28 mouse cellular contexts compared by ENCODE assay signal in genomic region chr7:127901772-127902171, GRCm38 (mm10). TPM values are rescaled to one million over a fixed set of nuclear protein-coding genes. Genes with fewer than 3 reads are reported as not detected.
DNase-seq lines count a peak whose midpoint lies in the region; ATAC-seq and TF ChIP-seq lines count a peak whose summit lies in the region.
"Had no signal": no experiment of that assay in that cellular context is flagged by ENCODE, and none has a peak within 500 bp of the region (broad histone marks: within the 10 kb centered on the region; RNA-seq: fewer than 3 reads in every experiment).

No protein-coding gene starts in this region.

- H3K9me3 ChIP-seq in liver, embryonic 12.5 days (replicated peaks) = no peaks in the 10 kb centered on the region
- H3K9me3 ChIP-seq in liver, embryonic 13.5 days (replicated peaks) = no peaks in the 10 kb centered on the region
- H3K9me3 ChIP-seq in liver, postnatal 0 days (ENCODE audit: low read length) = no peaks in the 10 kb centered on the region
- no peaks in the 10 kb centered on the region for H3K9me3 ChIP-seq in liver, embryonic 14.5 days (ENCODE audit: control insufficient read depth, low read length)
- no peaks in the 10 kb centered on the region for H3K9me3 ChIP-seq in liver, embryonic 11.5 days (ENCODE audit: control insufficient read depth, low read length)
- H3K9me3 ChIP-seq in MEL (replicated peaks; ENCODE audit: insufficient read depth, low read length) = no peaks in the 10 kb centered on the region
- H3K9me3 ChIP-seq: G1E had no signal

- peaks cover 21% of the 10 kb centered on the region for H3K36me3 ChIP-seq in liver, embryonic 12.5 days
- H3K36me3 ChIP-seq in liver, embryonic 13.5 days = peaks cover 19% of the 10 kb centered on the region
- H3K36me3 ChIP-seq in liver, postnatal 0 days (replicated peaks; ENCODE audit: insufficient read depth, low read length) = peaks cover 15% of the 10 kb centered on the region
- H3K36me3 ChIP-seq in liver, embryonic 14.5 days (replicated peaks; ENCODE audit: control insufficient read depth, insufficient read depth, low read depth) = peaks cover 15% of the 10 kb centered on the region
- H3K36me3 ChIP-seq in liver, embryonic 11.5 days (ENCODE audit: control insufficient read depth, insufficient read depth, low read length) = peaks cover 14% of the 10 kb centered on the region
- H3K36me3 ChIP-seq in MEL (ENCODE audit: control insufficient read depth in 1 of 2, insufficient read depth in 2 of 2, low read length in 2 of 2) = peaks cover 0 to 27% of the 10 kb centered on the region in 2 experiments; a peak in 2 of 4 replicates

- H3K27ac ChIP-seq in liver, embryonic 12.5 days = peak overlapping the region; percentile 64; the same call in 1 of the 2 replicates
- H3K27ac ChIP-seq in liver, embryonic 13.5 days = peak overlapping the region; percentile 1; the same call in 1 of the 2 replicates
- no peak overlapping the region for H3K27ac ChIP-seq in liver, postnatal 0 days (ENCODE audit: low read depth)
- H3K27ac ChIP-seq in liver, embryonic 14.5 days = no peak overlapping the region
- no peak overlapping the region for H3K27ac ChIP-seq in liver, embryonic 11.5 days (ENCODE audit: low read depth, low read length)
- no peak overlapping the region for H3K27ac ChIP-seq in MEL (ENCODE audit: control insufficient read depth, low read depth, low read length)

- DNase-seq in liver (no peak), MEL (ENCODE audit: low read depth, low spot score) (no peak)
- no peak for DNase-seq in liver, embryonic 13.5 days
- DNase-seq in liver, postnatal 0 days = no peak
- no peak for DNase-seq in liver, embryonic 14.5 days (ENCODE audit: low read depth in 3 of 3, low spot score in 3 of 3)
- DNase-seq in liver, embryonic 11.5 days (ENCODE audit: low spot score) = no peak
- no peak for DNase-seq in cerebellum, adult 8-10 months
- DNase-seq: adrenal gland, adult 2 months; adrenal gland, adult 8-10 months; adrenal gland, postnatal 10 days; adrenal gland, postnatal 14 days; adrenal gland, postnatal 25 days; adrenal gland, postnatal 36 days; B cell, adult 2 months; cerebellum, adult 11 months; cerebellum, adult 11-12 months; cerebellum, adult 18-20 months had no signal

- 35% methylated on average over 2 of the region's 2 CpGs for WGBS in liver, embryonic 12.5 days (ENCODE audit: insufficient replicate concordance)
- 29% methylated on average over 2 of the region's 2 CpGs for WGBS in liver, embryonic 13.5 days (ENCODE audit: insufficient replicate concordance)
- 55% methylated on average over 2 of the region's 2 CpGs for whole genome bisulfite sequencing in liver, postnatal 0 days (ENCODE audit: insufficient replicate concordance)
- WGBS in liver, embryonic 14.5 days (ENCODE audit: insufficient replicate concordance) = 33% methylated on average over 2 of the region's 2 CpGs
- 49% methylated on average over 2 of the region's 2 CpGs for WGBS in liver, embryonic 11.5 days

- no peaks in the 10 kb centered on the region for H3K27me3 ChIP-seq in liver, embryonic 12.5 days (replicated peaks)
- H3K27me3 ChIP-seq in liver, embryonic 13.5 days = no peaks in the 10 kb centered on the region
- H3K27me3 ChIP-seq in liver, postnatal 0 days (ENCODE audit: insufficient read depth, low read length) = no peaks in the 10 kb centered on the region
- H3K27me3 ChIP-seq in liver, embryonic 14.5 days (ENCODE audit: control insufficient read depth, insufficient read depth, low read length) = no peaks in the 10 kb centered on the region
- H3K27me3 ChIP-seq in liver, embryonic 11.5 days (replicated peaks; ENCODE audit: control insufficient read depth, insufficient read depth, low read length) = no peaks in the 10 kb centered on the region
- H3K27me3 ChIP-seq in MEL (ENCODE audit: control insufficient read depth in 1 of 2, insufficient read depth in 2 of 2, low read length in 2 of 2) = no peaks in the 10 kb centered on the region
- H3K27me3 ChIP-seq: CH12.LX, Patski had no signal

- no peak for ATAC-seq in liver, embryonic 12.5 days
- ATAC-seq in liver, embryonic 13.5 days (ENCODE audit: low read depth) = no peak
- no peak for ATAC-seq in liver, postnatal 0 days
- ATAC-seq in liver, embryonic 14.5 days (ENCODE audit: insufficient read depth) = no peak
- ATAC-seq in liver, embryonic 11.5 days (replicated peaks; ENCODE audit: low FRiP score) = no peak
- ATAC-seq: activated CD4-positive, CD25-positive, alpha-beta regulatory T cell, adult 4 months; CD4-positive, CD25-positive, alpha-beta regulatory T cell, adult 4 months; Patski had no signal

- TF ChIP-seq EP300 in liver, postnatal 0 days (IDR thresholded peaks at IDR 0.05; ENCODE audit: low read depth) = no peak
- TF ChIP-seq EP300 in liver, embryonic 14.5 days (IDR thresholded peaks at IDR 0.05; ENCODE audit: low read depth) = peak; percentile 34; the same call in 1 of the 2 replicates
- TF ChIP-seq EP300 in MEL (IDR thresholded peaks at IDR 0.05; ENCODE audit: low read depth in 1 of 2, low read length in 2 of 2) = peak; percentile 57 to 78

- H3K4me3 ChIP-seq in liver, embryonic 12.5 days = no peak overlapping the region
- no peak overlapping the region for H3K4me3 ChIP-seq in liver, embryonic 13.5 days (replicated peaks)
- H3K4me3 ChIP-seq in liver, postnatal 0 days (ENCODE audit: low read depth, low read length) = no peak overlapping the region
- no peak overlapping the region for H3K4me3 ChIP-seq in liver, embryonic 14.5 days (ENCODE audit: insufficient read depth in 1 of 2, low read depth in 2 of 2, low read length in 2 of 2)
- no peak overlapping the region for H3K4me3 ChIP-seq in liver, embryonic 11.5 days (ENCODE audit: low read depth, low read length)
- no peak overlapping the region for H3K4me3 ChIP-seq in MEL (ENCODE audit: control insufficient read depth in 1 of 2, insufficient read depth in 1 of 2, low read depth in 2 of 2, low read length in 2 of 2)

- H3K9ac ChIP-seq in liver, embryonic 12.5 days = no peak overlapping the region; the same call in 1 of the 2 replicates
- 0 out of 2 replicates have a peak overlapping the region, but pooled peaks have one; percentile 3 for H3K9ac ChIP-seq in liver, embryonic 13.5 days
- H3K9ac ChIP-seq in liver, postnatal 0 days (replicated peaks) = no peak overlapping the region
- H3K9ac ChIP-seq in liver, embryonic 14.5 days (replicated peaks) = no peak overlapping the region
- no peak overlapping the region for H3K9ac ChIP-seq in liver, embryonic 11.5 days (ENCODE audit: low read depth, low read length)
- H3K9ac ChIP-seq in MEL (ENCODE audit: control insufficient read depth, low read depth, low read length, poor library complexity, severe bottlenecking) = no peak overlapping the region

- peaks cover 3% of the 10 kb centered on the region; the same call in 1 of the 2 replicates for H3K79me2 ChIP-seq in MEL (ENCODE audit: control insufficient read depth, insufficient read depth, low read length, poor library complexity)

- no peak for TF ChIP-seq RAD21 in MEL (IDR thresholded peaks at IDR 0.05; ENCODE audit: low read depth, low read length)

- no peak for TF ChIP-seq CTCF in liver, postnatal 0 days (IDR thresholded peaks at IDR 0.05; ENCODE audit: low read depth)
- TF ChIP-seq CTCF in liver, embryonic 14.5 days (IDR thresholded peaks at IDR 0.05; ENCODE audit: low read depth) = no peak
- no peak for TF ChIP-seq CTCF in MEL (IDR thresholded peaks at IDR 0.05 in 2 of 3, conservative IDR thresholded peaks at IDR 0.05 in 1 of 3; ENCODE audit: control insufficient read depth in 1 of 3, insufficient read depth in 1 of 3, low read depth in 2 of 3, low read length in 3 of 3, poor library complexity in 1 of 3, severe bottlenecking in 1 of 3)

- H3K4me1 ChIP-seq in liver, embryonic 12.5 days = peaks cover 68% of the 10 kb centered on the region
- peaks cover 74% of the 10 kb centered on the region for H3K4me1 ChIP-seq in liver, embryonic 13.5 days (replicated peaks)
- H3K4me1 ChIP-seq in liver, postnatal 0 days (ENCODE audit: insufficient read depth) = peaks cover 32% of the 10 kb centered on the region
- H3K4me1 ChIP-seq in liver, embryonic 14.5 days (replicated peaks; ENCODE audit: control insufficient read depth in 2 of 2, insufficient read depth in 2 of 2, low read length in 1 of 2) = peaks cover 27 to 38% of the 10 kb centered on the region in 2 experiments
- peaks cover 29% of the 10 kb centered on the region for H3K4me1 ChIP-seq in liver, embryonic 11.5 days (replicated peaks; ENCODE audit: control insufficient read depth, insufficient read depth, low read length)
- H3K4me1 ChIP-seq in MEL (ENCODE audit: control insufficient read depth in 1 of 2, insufficient read depth in 2 of 2, low read length in 2 of 2) = peaks cover 22 to 39% of the 10 kb centered on the region in 2 experiments

- no peak for TF ChIP-seq POLR2A in MEL (IDR thresholded peaks at IDR 0.05; ENCODE audit: control insufficient read depth in 1 of 2, insufficient read depth in 1 of 2, low read depth in 1 of 2, low read length in 2 of 2, poor library complexity in 1 of 2)

- H3K4me2 ChIP-seq in liver, embryonic 12.5 days = no peak overlapping the region
- H3K4me2 ChIP-seq in liver, embryonic 13.5 days = no peak overlapping the region
- H3K4me2 ChIP-seq in liver, postnatal 0 days (ENCODE audit: low read depth, low read length) = no peak overlapping the region
- H3K4me2 ChIP-seq in liver, embryonic 14.5 days (ENCODE audit: low read depth) = no peak overlapping the region
- H3K4me2 ChIP-seq in liver, embryonic 11.5 days = no peak overlapping the region

RNA-seq across cellular contexts. Expression of gene Bckdk, which starts 2.1 kb away (rescaled TPM):
- 81.3 and 82.2 TPM in 2 replicates for polyA plus RNA-seq in liver, embryonic 12.5 days (2016; fragmentation: Nextera tagmentation; extraction: Ambion mirVana)
- 64.4 and 70.0 TPM in 2 replicates for polyA plus RNA-seq in liver, embryonic 13.5 days (2015; fragmentation: Nextera tagmentation; extraction: Ambion mirVana)
- polyA plus RNA-seq in liver, postnatal 0 days (2015; fragmentation: Nextera tagmentation; extraction: Ambion mirVana) = 30.5 and 32.5 TPM in 2 replicates
- polyA plus RNA-seq in liver, embryonic 14.5 days (2012; rRNA removed) = 28.0 and 29.7 TPM in 2 replicates
- polyA plus RNA-seq in liver, embryonic 14.5 days (2014; fragmentation: Nextera tagmentation; extraction: Ambion mirVana) = 68.3 and 76.0 TPM in 2 replicates
- 126 and 132 TPM in 2 replicates for polyA plus RNA-seq in liver, embryonic 11.5 days (2014; fragmentation: Nextera tagmentation; extraction: Ambion mirVana)
- 32.6 and 35.0 TPM in 2 replicates for total RNA-seq in MEL (2012; rRNA removed)
- polyA plus RNA-seq in MEL (2012; ENCODE audit: insufficient read depth in 1 of 2, insufficient read length in 2 of 2, low read depth in 1 of 2, low replicate concordance in 2 of 2, missing spikeins in 1 of 2) = 100 to 1,000 TPM in 1 of 2 experiments, not detected in 1; 126 TPM

RNA-seq across cellular contexts. Expression of gene Vkorc1, which starts 6.4 kb away (rescaled TPM):
- polyA plus RNA-seq in liver, embryonic 12.5 days (2016; fragmentation: Nextera tagmentation; extraction: Ambion mirVana) = 75.0 and 80.3 TPM in 2 replicates
- polyA plus RNA-seq in liver, embryonic 13.5 days (2015; fragmentation: Nextera tagmentation; extraction: Ambion mirVana) = 86.9 and 89.1 TPM in 2 replicates
- 513 and 556 TPM in 2 replicates for polyA plus RNA-seq in liver, postnatal 0 days (2015; fragmentation: Nextera tagmentation; extraction: Ambion mirVana)
- 74.0 and 104 TPM in 2 replicates for polyA plus RNA-seq in liver, embryonic 14.5 days (2012; rRNA removed)
- polyA plus RNA-seq in liver, embryonic 14.5 days (2014; fragmentation: Nextera tagmentation; extraction: Ambion mirVana) = 107 and 116 TPM in 2 replicates
- polyA plus RNA-seq in liver, embryonic 11.5 days (2014; fragmentation: Nextera tagmentation; extraction: Ambion mirVana) = 108 and 110 TPM in 2 replicates
- 28.7 and 36.2 TPM in 2 replicates for total RNA-seq in MEL (2012; rRNA removed)
- 10 to 100 TPM in 1 of 2 experiments, not detected in 1; 66.4 TPM for polyA plus RNA-seq in MEL (2012; ENCODE audit: insufficient read depth in 1 of 2, insufficient read length in 2 of 2, low read depth in 1 of 2, low replicate concordance in 2 of 2, missing spikeins in 1 of 2)

RNA-seq across cellular contexts. Expression of gene Gm21974, which starts 6.5 kb away (rescaled TPM):
- polyA plus RNA-seq in liver, embryonic 12.5 days (2016; fragmentation: Nextera tagmentation; extraction: Ambion mirVana) = not detected in 2 replicates
- polyA plus RNA-seq in liver, embryonic 13.5 days (2015; fragmentation: Nextera tagmentation; extraction: Ambion mirVana) = not detected in 2 replicates
- polyA plus RNA-seq in liver, postnatal 0 days (2015; fragmentation: Nextera tagmentation; extraction: Ambion mirVana) = not detected in 2 replicates
- polyA plus RNA-seq in liver, embryonic 14.5 days (2012; rRNA removed) = not detected in 2 replicates
- not detected in 2 replicates for polyA plus RNA-seq in liver, embryonic 14.5 days (2014; fragmentation: Nextera tagmentation; extraction: Ambion mirVana)
- 0.08 TPM in 1 of 2 replicates, not detected in the other for polyA plus RNA-seq in liver, embryonic 11.5 days (2014; fragmentation: Nextera tagmentation; extraction: Ambion mirVana)
- not detected in 2 replicates for total RNA-seq in MEL (2012; rRNA removed)
- polyA plus RNA-seq in MEL (2012; ENCODE audit: insufficient read depth in 1 of 2, insufficient read length in 2 of 2, low read depth in 1 of 2, low replicate concordance in 2 of 2, missing spikeins in 1 of 2) = not detected
- total RNA-seq: adrenal gland, adult 18-20 months; adrenal gland, adult 2 months; adrenal gland, postnatal 10 days; adrenal gland, postnatal 14 days; adrenal gland, postnatal 25 days; adrenal gland, postnatal 36 days; adrenal gland, postnatal 4 days; CH12.LX; ES-E14; G1E had no signal
- polyA plus RNA-seq: activated CD4-positive, CD25-positive, alpha-beta regulatory T cell, adult 4 months; adrenal gland, adult 2 months; brain, embryonic 14.5 days; C2C12; CD4-positive, CD25-positive, alpha-beta regulatory T cell, adult 4 months; G1E; Patski had no signal

RNA-seq across cellular contexts. Expression of gene Kat8, which starts 10.5 kb away (rescaled TPM):
- polyA plus RNA-seq in liver, embryonic 12.5 days (2016; fragmentation: Nextera tagmentation; extraction: Ambion mirVana) = 29.5 and 31.0 TPM in 2 replicates
- polyA plus RNA-seq in liver, embryonic 13.5 days (2015; fragmentation: Nextera tagmentation; extraction: Ambion mirVana) = 20.5 and 22.7 TPM in 2 replicates
- polyA plus RNA-seq in liver, postnatal 0 days (2015; fragmentation: Nextera tagmentation; extraction: Ambion mirVana) = 12.5 and 13.2 TPM in 2 replicates
- polyA plus RNA-seq in liver, embryonic 14.5 days (2012; rRNA removed) = 9.6 and 13.7 TPM in 2 replicates
- 15.7 and 17.6 TPM in 2 replicates for polyA plus RNA-seq in liver, embryonic 14.5 days (2014; fragmentation: Nextera tagmentation; extraction: Ambion mirVana)
- polyA plus RNA-seq in liver, embryonic 11.5 days (2014; fragmentation: Nextera tagmentation; extraction: Ambion mirVana) = 44.2 and 47.0 TPM in 2 replicates
- total RNA-seq in MEL (2012; rRNA removed) = 40.3 and 45.8 TPM in 2 replicates
- polyA plus RNA-seq in MEL (2012; ENCODE audit: insufficient read depth in 1 of 2, insufficient read length in 2 of 2, low read depth in 1 of 2, low replicate concordance in 2 of 2, missing spikeins in 1 of 2) = 10 to 100 TPM in 1 of 2 experiments, not detected in 1; 39.5 TPM

RNA-seq across cellular contexts. Expression of gene Prss53, which starts 11.0 kb away (rescaled TPM):
- polyA plus RNA-seq in liver, embryonic 12.5 days (2016; fragmentation: Nextera tagmentation; extraction: Ambion mirVana) = 0.26 and 0.49 TPM in 2 replicates
- polyA plus RNA-seq in liver, embryonic 13.5 days (2015; fragmentation: Nextera tagmentation; extraction: Ambion mirVana) = 0.19 and 0.24 TPM in 2 replicates
- 0.39 and 0.43 TPM in 2 replicates for polyA plus RNA-seq in liver, postnatal 0 days (2015; fragmentation: Nextera tagmentation; extraction: Ambion mirVana)
- polyA plus RNA-seq in liver, embryonic 14.5 days (2012; rRNA removed) = 0.38 and 0.48 TPM in 2 replicates
- polyA plus RNA-seq in liver, embryonic 14.5 days (2014; fragmentation: Nextera tagmentation; extraction: Ambion mirVana) = 0.05 and 0.29 TPM in 2 replicates
- polyA plus RNA-seq in liver, embryonic 11.5 days (2014; fragmentation: Nextera tagmentation; extraction: Ambion mirVana) = 0.40 and 0.48 TPM in 2 replicates
- 0.10 and 0.15 TPM in 2 replicates for total RNA-seq in MEL (2012; rRNA removed)
- under 1 TPM in 1 of 2 experiments, not detected in 1; 0.77 TPM for polyA plus RNA-seq in MEL (2012; ENCODE audit: insufficient read depth in 1 of 2, insufficient read length in 2 of 2, low read depth in 1 of 2, low replicate concordance in 2 of 2, missing spikeins in 1 of 2)
- total RNA-seq: CH12.LX had no signal

Comparison
In these comparisons a context has a peak if more than half of its experiments do, and no peak if none do; other contexts are left out.
1. H3K27ac ChIP-seq: peak in liver, embryonic 12.5 days (single experiment) and liver, embryonic 13.5 days (single experiment); none in liver, postnatal 0 days (single experiment), liver, embryonic 14.5 days (single experiment), liver, embryonic 11.5 days (single experiment) and MEL (single experiment).